Mouse (Mus musculus): ENCODE measurements at regions not wholly inside any gene's neighbourhood (a gene's known extent, or its start where the extent isn't known, plus 50 kb on each side); places are given as distances from the start of the nearest gene placed in this dataset.

- no peak for TF ChIP-seq POLR2A (IDR thresholded peaks at IDR 0.05; ENCODE audit: control insufficient read depth, low read depth, low read length)
- no peak for TF ChIP-seq CTCF (IDR thresholded peaks at IDR 0.05; ENCODE audit: control insufficient read depth, insufficient read depth, insufficient replicate concordance, low read depth, low read length)
Observed at GRCm38 (mm10) chr6:31037801-31038395, 79.0 kb upstream of the Klf14 start.
